Mouse (Mus musculus) megakaryocyte, embryonic 14.5 days (primary cell): ENCODE data around the gene Man1a. TPM values are rescaled to one million over a fixed set of nuclear protein-coding genes. Genes with fewer than 3 reads are reported as not detected.

Experiments used
- H3K27me3 ChIP-seq: replicated peaks from 2 replicates; pipeline ENCODE3; 2012; ENCODE audit warnings: inconsistent platforms
- H3K36me3 ChIP-seq: replicated peaks from 2 replicates; pipeline ENCODE3; 2012; ENCODE audit warnings: low read length, inconsistent platforms, mixed read lengths
- H3K4me1 ChIP-seq: 2 replicates; pipeline ENCODE4 v1.6.1; 2012; ENCODE audit warnings: inconsistent platforms
- H3K4me3 ChIP-seq: replicated peaks from 2 replicates; pipeline ENCODE3; 2012; ENCODE audit warnings: moderate library complexity, mild to moderate bottlenecking, inconsistent platforms
- H3K9me3 ChIP-seq: 2 replicates; pipeline ENCODE4 v1.6.1; 2012; ENCODE audit warnings: inconsistent platforms
- FLI1 ChIP-seq: IDR thresholded peaks from 2 replicates; pipeline ENCODE4 v1.6.1; 2012; ENCODE audit warnings: low read length, inconsistent platforms, mixed read lengths
- GATA1 ChIP-seq: IDR thresholded peaks from 3 replicates; pipeline ENCODE4 v1.6.1; 2012; ENCODE audit warnings: mixed read lengths, low read length, inconsistent platforms, borderline replicate concordance
- polyA plus RNA-seq: library from polyadenylated mRNA; stranded (reverse); fragments of >175 nt; gene quantifications from 2 replicates; pipeline ENCODE4 v1.2.3, GENCODE M21; 2012; ENCODE audit warnings: low replicate concordance; ENCODE audit not compliant: insufficient read depth

Man1a gene
- polyA plus RNA-seq, 1 experiment = 37.5 TPM

GRCm38 (mm10) chr10:53888382-53889110, 187.9 kb downstream of the Man1a start:
- peaks cover 2% of the 10 kb centered on the region for H3K36me3 ChIP-seq
- peak overlapping the region; percentile 76 for H3K4me3 ChIP-seq
- no peaks in the 10 kb centered on the region for H3K27me3 ChIP-seq
- peaks cover 33% of the 10 kb centered on the region for H3K4me1 ChIP-seq
- H3K9me3 ChIP-seq = no peaks in the 10 kb centered on the region
- no peak for TF ChIP-seq FLI1
- TF ChIP-seq GATA1 = no peak

DNA sequence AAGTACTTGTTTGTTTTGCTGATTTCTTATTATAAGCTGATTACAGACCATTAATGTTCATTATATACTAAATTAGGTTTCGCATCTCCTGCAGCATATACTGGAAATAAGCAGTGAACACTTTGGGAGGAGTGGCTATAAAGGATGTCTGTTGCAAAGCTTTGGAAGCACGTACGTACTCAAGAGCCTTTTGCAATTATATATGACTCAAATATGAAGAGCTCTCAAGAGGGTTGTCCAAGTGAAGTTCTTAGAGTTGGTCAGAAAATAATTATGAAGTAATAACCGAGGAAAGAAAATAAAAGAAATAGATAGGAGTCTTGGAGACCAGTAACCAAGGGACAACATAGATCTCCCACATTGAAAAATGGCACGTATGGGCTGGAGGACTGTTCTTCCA, 189.9 kb downstream of the Man1a start:
- peaks cover 2% of the 10 kb centered on the region for H3K36me3 ChIP-seq
- TF ChIP-seq FLI1 = no peak
- TF ChIP-seq GATA1 = no peak
- H3K9me3 ChIP-seq = no peaks in the 10 kb centered on the region
- no peak overlapping the region for H3K4me3 ChIP-seq
- peaks cover 38% of the 10 kb centered on the region for H3K4me1 ChIP-seq
- no peaks in the 10 kb centered on the region for H3K27me3 ChIP-seq

DNA sequence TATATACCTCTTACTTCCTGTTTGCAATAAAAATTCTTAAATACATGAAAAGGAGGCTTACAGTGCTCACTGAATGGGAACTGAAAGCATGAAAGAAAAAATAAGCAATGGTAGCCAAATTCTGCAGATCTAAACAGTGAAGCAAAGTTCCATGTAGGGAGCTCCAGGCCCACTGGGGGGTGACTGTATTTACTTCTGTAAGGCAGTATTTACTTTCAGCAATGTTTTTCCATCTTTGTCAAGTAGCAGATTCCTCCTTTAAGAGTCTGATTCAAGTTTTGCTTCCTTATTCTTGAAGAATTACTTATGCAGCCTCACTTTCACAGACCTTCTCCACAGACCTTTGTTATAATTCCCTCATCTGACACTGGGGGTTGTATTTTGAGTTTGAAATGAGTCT, 195.1 kb downstream of the Man1a start:
- H3K9me3 ChIP-seq = no peaks in the 10 kb centered on the region

DNA sequence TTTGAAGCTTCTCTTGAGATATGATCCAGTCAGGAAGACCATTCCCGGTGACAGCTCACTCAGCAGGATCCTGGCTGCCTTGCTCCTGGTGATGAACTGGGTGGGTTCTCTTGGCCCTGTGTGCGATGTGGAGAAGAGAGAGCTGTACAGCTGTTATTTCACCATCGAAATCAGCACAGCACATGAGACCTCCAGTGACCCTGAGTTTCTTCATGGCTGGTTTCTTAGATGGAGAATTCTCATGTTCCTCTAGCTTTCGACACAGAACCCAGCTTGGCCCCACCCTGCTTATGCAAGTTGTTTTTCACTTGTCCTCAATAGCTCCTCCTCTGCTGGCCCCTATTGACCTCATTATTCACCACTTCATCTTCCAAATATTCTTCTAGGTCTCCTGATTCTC, 200.5 kb downstream of the Man1a start:
- Histone ChIP-seq H3K36me3 (no peaks in the 10 kb centered on the region), H3K4me1 (peaks cover 44% of the 10 kb centered on the region), H3K9me3 (no peaks in the 10 kb centered on the region), H3K4me3 (peak overlapping the region; percentile 25), H3K27me3 (no peaks in the 10 kb centered on the region)
- no peak for TF ChIP-seq GATA1
- no peak for TF ChIP-seq FLI1

More for the DNA sequence above, 195.1 kb downstream of the Man1a start:
- Histone ChIP-seq H3K27me3 (no peaks in the 10 kb centered on the region), H3K4me3 (no peak overlapping the region), H3K36me3 (peaks cover 2% of the 10 kb centered on the region), H3K4me1 (peaks cover 51% of the 10 kb centered on the region)
- TF ChIP-seq GATA1 = no peak
- TF ChIP-seq FLI1 = no peak

DNA sequence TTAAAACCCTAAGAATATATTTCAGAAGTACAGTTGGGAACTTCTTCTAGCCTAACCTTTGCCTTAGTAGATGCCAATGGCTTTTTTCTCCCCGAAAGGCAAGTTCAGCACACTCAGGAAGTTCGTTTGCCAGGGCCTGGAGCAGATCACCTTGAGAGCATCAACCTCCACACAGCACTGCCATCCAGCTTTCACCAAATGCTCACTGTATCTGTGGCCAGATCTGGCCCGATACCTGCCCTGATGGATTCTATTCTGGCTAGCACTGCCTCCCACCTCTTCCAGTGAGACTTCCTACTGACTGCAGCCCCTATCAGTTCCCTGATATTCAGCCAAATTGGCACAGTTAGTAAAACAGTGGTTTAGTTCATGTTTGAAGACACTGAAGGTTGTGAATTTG, 202.2 kb downstream of the Man1a start:
- Histone ChIP-seq H3K4me3 (no peak overlapping the region), H3K4me1 (peaks cover 39% of the 10 kb centered on the region), H3K36me3 (no peaks in the 10 kb centered on the region), H3K27me3 (no peaks in the 10 kb centered on the region), H3K9me3 (no peaks in the 10 kb centered on the region)
- TF ChIP-seq GATA1 (no peak), FLI1 (no peak)

DNA sequence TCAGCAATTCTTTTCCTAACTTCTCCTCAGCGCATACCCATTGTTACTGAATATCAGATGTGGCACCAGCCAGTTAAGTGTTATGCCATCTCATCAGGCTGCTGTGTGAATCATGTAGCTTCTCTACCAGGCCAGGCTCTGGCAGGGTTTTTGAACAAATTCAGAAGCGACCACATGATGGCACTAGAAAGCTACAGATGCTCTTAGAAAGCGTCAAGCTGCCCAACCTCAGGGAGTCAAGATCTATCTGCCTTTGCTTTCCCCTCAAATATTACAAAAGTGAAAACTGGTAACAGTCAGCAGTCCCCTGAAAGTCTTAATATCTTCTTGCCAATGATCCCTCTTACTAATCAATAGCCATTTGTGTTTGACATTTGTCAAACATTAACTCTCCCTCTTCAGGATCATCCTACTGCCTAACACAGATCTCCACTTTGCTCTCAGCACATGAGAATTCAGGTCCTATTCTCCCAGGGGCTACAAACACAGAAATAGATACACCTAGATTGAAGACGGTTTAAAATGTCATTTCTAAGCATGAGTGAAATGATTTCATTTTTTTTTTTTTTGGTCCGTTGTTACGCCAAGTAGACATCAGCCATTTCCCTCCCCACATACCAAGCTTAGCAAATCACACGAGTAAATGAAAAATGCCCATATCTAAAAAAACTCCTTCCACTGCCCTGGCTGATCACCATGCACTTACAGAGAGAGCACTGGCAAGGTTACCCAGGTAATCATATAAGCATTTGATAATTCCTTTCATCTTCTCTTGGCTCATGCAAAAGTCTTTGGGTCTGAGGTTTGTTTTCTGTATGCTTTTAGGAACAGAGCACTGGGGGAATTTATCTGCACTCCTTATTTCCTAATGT, 212.7 kb downstream of the Man1a start:
- Histone ChIP-seq H3K4me1 (peaks cover 20% of the 10 kb centered on the region), H3K27me3 (no peaks in the 10 kb centered on the region)

DNA sequence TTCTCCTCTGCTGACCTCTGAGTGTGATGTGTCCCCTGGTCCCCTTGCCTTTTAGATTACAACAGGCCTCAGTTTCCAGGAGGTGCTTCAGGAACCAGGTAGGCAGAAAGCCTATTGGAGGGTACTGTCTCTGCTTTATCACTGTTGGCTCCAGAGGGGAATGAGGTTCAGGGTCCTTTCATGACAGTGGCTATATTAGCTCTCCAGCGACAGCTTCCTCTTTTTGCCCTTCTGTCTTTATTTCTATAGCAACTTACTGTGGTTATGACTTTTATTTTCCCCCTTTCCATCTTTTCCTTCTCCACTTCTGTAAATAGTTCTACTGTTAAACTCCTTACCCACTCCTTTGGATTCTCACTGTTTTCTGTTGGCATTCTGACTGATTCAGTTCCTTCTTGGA, 216.5 kb downstream of the Man1a start:
- Histone ChIP-seq H3K4me1 (peaks cover 29% of the 10 kb centered on the region), H3K4me3 (no peak overlapping the region), H3K36me3 (no peaks in the 10 kb centered on the region), H3K9me3 (0 out of 2 replicates have a peak, but pooled peaks cover 4% of the 10 kb centered on the region), H3K27me3 (no peaks in the 10 kb centered on the region)
- TF ChIP-seq GATA1 (no peak), FLI1 (no peak)

More for the DNA sequence above, 212.7 kb downstream of the Man1a start:
- no peak for TF ChIP-seq GATA1
- no peak for TF ChIP-seq FLI1
- Histone ChIP-seq H3K9me3 (0 out of 2 replicates have a peak, but pooled peaks cover 4% of the 10 kb centered on the region), H3K4me3 (no peak overlapping the region), H3K36me3 (no peaks in the 10 kb centered on the region)

- Histone ChIP-seq H3K27me3 (no peaks in the 10 kb centered on the region), H3K36me3 (no peaks in the 10 kb centered on the region), H3K9me3 (0 out of 2 replicates have a peak, but pooled peaks cover 4% of the 10 kb centered on the region), H3K4me1 (peaks cover 29% of the 10 kb centered on the region), H3K4me3 (no peak overlapping the region)
- TF ChIP-seq GATA1 = no peak
- TF ChIP-seq FLI1 = no peak
Measured at GRCm38 (mm10) chr10:53859224-53859623, 217.2 kb downstream of the Man1a start.
